Mouse (Mus musculus) kidney, adult 2 months (tissue): ENCODE results near the gene Gm10577.

Experiments used
- CTCF ChIP-seq: fragments of 200-500 bp; conservative IDR thresholded peaks from 2 replicates; pipeline ENCODE4 v1.5.1; 2011; ENCODE audit warnings: low read depth, mild to moderate bottlenecking, control low read depth, low read length, moderate library complexity, mixed read lengths; ENCODE audit not compliant: insufficient read depth, insufficient read length
- POLR2A ChIP-seq: fragments of 200-500 bp; IDR thresholded peaks from one replicate; pipeline ENCODE4 v1.6.1; 2011; ENCODE audit warnings: low read depth, low read length, control low read depth

DNA sequence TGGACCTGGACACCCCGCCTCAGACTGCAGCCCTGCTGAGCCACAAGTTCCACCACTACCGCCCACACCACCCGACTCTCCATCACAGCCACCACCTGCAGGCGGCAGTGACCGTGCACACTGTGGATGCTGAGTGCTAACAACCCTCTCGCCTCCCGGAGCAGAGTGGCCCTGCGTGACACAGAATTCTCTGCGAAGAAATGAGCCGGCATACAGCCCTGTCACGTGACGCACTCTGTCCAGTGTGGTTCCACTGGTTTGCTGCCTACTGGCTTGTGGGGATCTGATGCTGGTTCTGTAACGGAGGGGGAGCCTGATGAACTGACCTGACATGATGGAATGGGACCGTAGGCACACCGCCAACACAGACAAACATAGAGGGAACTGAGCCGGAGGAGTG, 17.5 kb downstream of the Gm10577 start:
- no peak for TF ChIP-seq CTCF
- no peak for TF ChIP-seq POLR2A
